Mouse (Mus musculus) heart, postnatal 0 days (tissue): ENCODE results near the gene Nfatc2ip.

Experiments
- CTCF ChIP-seq: IDR thresholded peaks from 2 replicates; pipeline ENCODE4 v1.5.1; 2016; ENCODE audit warnings: antibody characterized with exemption, control low read depth, low read depth
- EP300 ChIP-seq: IDR thresholded peaks from 2 replicates; pipeline ENCODE4 v1.6.1; 2016; ENCODE audit warnings: antibody characterized with exemption, low read depth

DNA sequence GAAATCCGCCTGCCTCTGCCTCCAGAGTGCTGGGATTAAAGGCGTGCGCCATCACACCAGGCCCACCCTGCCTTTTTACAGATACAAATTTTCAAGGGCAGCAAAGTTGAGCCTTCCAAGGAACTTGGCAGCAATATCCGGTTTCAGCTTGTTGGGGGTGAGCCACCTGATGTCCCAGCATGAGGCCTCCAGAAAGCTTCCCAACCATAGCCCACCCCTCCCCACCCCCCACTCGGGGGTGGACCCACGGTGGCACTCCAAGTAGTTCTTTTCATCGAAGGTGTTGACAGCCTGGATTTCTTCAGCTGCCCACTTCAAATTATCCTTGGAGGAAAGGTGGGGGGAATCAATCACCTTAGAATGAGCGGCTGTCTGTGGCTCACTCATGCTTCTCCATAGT is 57.6 kb downstream of the Nfatc2ip start:
- TF ChIP-seq CTCF (no peak), EP300 (no peak)
